Mouse (Mus musculus) erythroid progenitor cell, adult 5-6 weeks (primary cell): ENCODE data around the gene Olfr294. TPM values are rescaled to one million over a fixed set of nuclear protein-coding genes. Genes with fewer than 3 reads are reported as not detected.

Experiments used
- ATAC-seq: replicated peaks from 2 replicates; pipeline ENCODE4 v1.8.0; 2016; ENCODE audit warnings: moderate number of reproducible peaks, mild to moderate bottlenecking, moderate TSS enrichment, inconsistent platforms; ENCODE audit not compliant: poor library complexity, low FRiP score, severe bottlenecking
- total RNA-seq, 2 experiments: library from RNA; stranded (forward) in 1 of 2; stranded (reverse) in 1 of 2; fragments of 150-400 nt in 1 of 2; fragments of 186-747, 209-891 nt in 1 of 2; gene quantifications; 2 replicates each; pipeline versions ENCODE4 v1.2.3 to v1.2.4; 2015 to 2017; ENCODE audit warnings: low replicate concordance in 2 of 2

Olfr294 gene
- not detected in 2 replicates for total RNA-seq (2015; ENCODE audit: low replicate concordance)
- total RNA-seq (2017; ENCODE audit: low replicate concordance): not detected in 2 replicates

DNA sequence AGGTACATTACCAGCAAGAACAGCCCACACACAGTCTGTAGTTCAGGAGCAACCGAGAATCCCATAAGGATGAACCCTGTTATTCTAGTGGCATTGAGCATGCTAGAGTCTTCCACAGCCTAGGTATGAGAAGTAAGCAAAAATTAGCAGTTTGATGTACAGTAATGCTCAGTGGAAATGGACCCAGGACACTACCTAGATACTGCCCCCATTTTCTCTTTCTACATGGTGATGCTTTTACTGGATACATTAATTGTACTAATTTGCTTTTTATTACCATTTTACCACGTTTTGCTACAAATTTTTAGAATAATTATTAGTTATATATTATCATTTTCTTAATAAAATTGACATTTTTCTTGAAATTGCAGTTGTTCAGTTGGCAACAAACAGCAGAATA, at the start of gene Olfr294:
Olfr294 (minus strand) TSS at position 101 of the 400 bp plus-strand sequence.
- ATAC-seq: no peak

DNA sequence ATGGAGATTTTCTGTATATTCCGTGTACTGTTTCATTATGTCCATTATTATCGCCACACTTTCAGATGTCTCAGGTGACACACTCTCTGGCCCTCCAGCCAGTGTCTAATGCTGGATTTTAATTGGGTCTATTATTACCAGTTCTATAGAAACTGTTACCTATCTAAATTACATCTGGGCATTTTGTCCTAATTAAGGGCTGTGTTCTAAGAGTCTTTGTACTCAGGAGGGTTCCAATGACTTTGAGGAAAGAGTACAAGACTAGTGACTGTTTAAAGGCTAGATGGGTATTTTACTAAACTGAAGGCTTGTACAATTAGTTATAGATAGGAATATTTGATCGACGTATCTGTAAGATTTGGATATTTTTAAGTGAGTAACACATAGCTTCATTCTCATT, 32.3 kb upstream of the Olfr294 start, which contains the start of gene Olfr293:
Olfr293 (plus strand) TSS at position 301 of the 400 bp plus-strand sequence.
- no peak for ATAC-seq

DNA sequence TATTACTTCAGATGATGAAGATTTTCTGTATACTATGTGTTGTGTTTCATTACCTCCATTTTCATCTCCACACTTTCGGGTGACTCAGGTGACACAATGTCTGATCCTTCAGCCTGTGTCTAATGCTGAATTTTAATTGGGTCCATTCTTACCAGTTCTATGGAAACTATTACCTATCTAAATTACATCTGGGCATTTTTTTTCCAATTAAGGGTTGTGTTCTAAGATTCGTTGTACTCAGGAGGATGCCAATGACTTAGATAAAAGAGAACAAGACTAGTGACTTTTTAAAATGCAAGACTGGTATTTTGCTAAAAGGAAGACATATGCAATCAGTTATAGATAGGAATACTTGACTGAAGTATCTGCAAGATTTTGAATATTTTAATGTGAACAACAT, 32.9 kb downstream of the Olfr294 start, which contains the start of gene Olfr295:
Olfr295 (plus strand) TSS at position 301 of the 400 bp plus-strand sequence.
- ATAC-seq: no peak

Other genes starting within 250 kb of the Olfr294 start
- gene Olfr305, start 249.7 kb downstream of the Olfr294 start, total RNA-seq (2015; ENCODE audit: low replicate concordance): not detected in 2 replicates
- not detected in 2 replicates for gene Olfr305, start 249.7 kb downstream of the Olfr294 start, total RNA-seq (2017; ENCODE audit: low replicate concordance)
- gene Olfr304, start 230.0 kb downstream of the Olfr294 start, total RNA-seq (2015; ENCODE audit: low replicate concordance): not detected in 2 replicates
- gene Olfr304, start 230.0 kb downstream of the Olfr294 start, total RNA-seq (2017; ENCODE audit: low replicate concordance): not detected in 2 replicates
- not detected in 2 replicates for gene Olfr303, start 218.9 kb downstream of the Olfr294 start, total RNA-seq (2015; ENCODE audit: low replicate concordance)
- not detected in 2 replicates for gene Olfr303, start 218.9 kb downstream of the Olfr294 start, total RNA-seq (2017; ENCODE audit: low replicate concordance)
- gene Olfr301, start 212.8 kb downstream of the Olfr294 start, total RNA-seq (2015; ENCODE audit: low replicate concordance): not detected in 2 replicates
- gene Olfr301, start 212.8 kb downstream of the Olfr294 start, total RNA-seq (2017; ENCODE audit: low replicate concordance): not detected in 2 replicates
- not detected in 2 replicates for gene Olfr299, start 156.7 kb downstream of the Olfr294 start, total RNA-seq (2015; ENCODE audit: low replicate concordance)
- gene Olfr299, start 156.7 kb downstream of the Olfr294 start, total RNA-seq (2017; ENCODE audit: low replicate concordance): not detected in 2 replicates
- gene Olfr298, start 124.2 kb downstream of the Olfr294 start, total RNA-seq (2015; ENCODE audit: low replicate concordance): not detected in 2 replicates
- gene Olfr298, start 124.2 kb downstream of the Olfr294 start, total RNA-seq (2017; ENCODE audit: low replicate concordance): not detected in 2 replicates
- not detected in 2 replicates for gene Olfr297, start 96.7 kb downstream of the Olfr294 start, total RNA-seq (2015; ENCODE audit: low replicate concordance)
- gene Olfr297, start 96.7 kb downstream of the Olfr294 start, total RNA-seq (2017; ENCODE audit: low replicate concordance): not detected in 2 replicates
- gene Olfr295, start 32.8 kb downstream of the Olfr294 start, total RNA-seq (2015; ENCODE audit: low replicate concordance): not detected in 2 replicates
- not detected in 2 replicates for gene Olfr295, start 32.8 kb downstream of the Olfr294 start, total RNA-seq (2017; ENCODE audit: low replicate concordance)
- gene Olfr293, start 32.4 kb upstream of the Olfr294 start, total RNA-seq (2015; ENCODE audit: low replicate concordance): not detected in 2 replicates
- not detected in 2 replicates for gene Olfr293, start 32.4 kb upstream of the Olfr294 start, total RNA-seq (2017; ENCODE audit: low replicate concordance)
- gene Olfr292, start 71.7 kb upstream of the Olfr294 start, total RNA-seq (2015; ENCODE audit: low replicate concordance): not detected in 2 replicates
- gene Olfr292, start 71.7 kb upstream of the Olfr294 start, total RNA-seq (2017; ENCODE audit: low replicate concordance): not detected in 2 replicates
- not detected in 2 replicates for gene Folh1, start 159.3 kb upstream of the Olfr294 start, total RNA-seq (2015; ENCODE audit: low replicate concordance)
- not detected in 2 replicates for gene Folh1, start 159.3 kb upstream of the Olfr294 start, total RNA-seq (2017; ENCODE audit: low replicate concordance)
- gene Vmn2r77, start 178.4 kb upstream of the Olfr294 start, total RNA-seq (2015; ENCODE audit: low replicate concordance): not detected in 2 replicates
- not detected in 2 replicates for gene Vmn2r77, start 178.4 kb upstream of the Olfr294 start, total RNA-seq (2017; ENCODE audit: low replicate concordance)